Mouse (Mus musculus): ENCODE measurements around the gene Fam168b.

Fam168b gene

GRCm38 (mm10) chr1:34842887-34843618, at the start of gene Fam168b:
Gene Fam168b (minus strand): TSS chr1:34843065.
- peak; percentile 66 to 86 for DNase-seq (ENCODE audit: low spot score in 2 of 2)

- no peak for DNase-seq (ENCODE audit: low spot score in 2 of 2)
These were observed 49.6 kb upstream of the Fam168b start for GRCm38 (mm10) chr1:34892466-34892865.

- peak in 1 of 2 experiments; percentile 66 for DNase-seq (ENCODE audit: low spot score in 2 of 2)
These were observed 48.9 kb upstream of the Fam168b start for GRCm38 (mm10) chr1:34891559-34892289.

- DNase-seq (ENCODE audit: low spot score in 2 of 2), result no peak
These were observed 40.9 kb upstream of the Fam168b start for GRCm38 (mm10) chr1:34883776-34884175.

GRCm38 (mm10) chr1:34879611-34880010, 36.7 kb upstream of the Fam168b start:
- no peak for DNase-seq (ENCODE audit: low spot score in 2 of 2)

- DNase-seq (ENCODE audit: low spot score in 2 of 2), result no peak
These were observed 30.7 kb upstream of the Fam168b start for GRCm38 (mm10) chr1:34873551-34873950.

- no peak for DNase-seq (ENCODE audit: low spot score in 2 of 2)
These were observed 28.3 kb upstream of the Fam168b start for GRCm38 (mm10) chr1:34871170-34871569.

- no peak for DNase-seq (ENCODE audit: low spot score in 2 of 2)
These were observed 26.4 kb upstream of the Fam168b start for GRCm38 (mm10) chr1:34869231-34869630.

- no peak for DNase-seq (ENCODE audit: low spot score in 2 of 2)
These were observed 25.5 kb upstream of the Fam168b start for GRCm38 (mm10) chr1:34868391-34868790.

- no peak for DNase-seq (ENCODE audit: low spot score in 2 of 2)
These were observed 24.7 kb upstream of the Fam168b start for GRCm38 (mm10) chr1:34867574-34867955.

- peak; percentile 69 to 93 for DNase-seq (ENCODE audit: low spot score in 2 of 2)
These were observed 24.1 kb upstream of the Fam168b start for GRCm38 (mm10) chr1:34866815-34867573.

- DNase-seq (ENCODE audit: low spot score in 2 of 2), result no peak
These were observed 23.0 kb upstream of the Fam168b start for GRCm38 (mm10) chr1:34865866-34866265.

- no peak for DNase-seq (ENCODE audit: low spot score in 2 of 2)
These were observed 21.4 kb upstream of the Fam168b start for GRCm38 (mm10) chr1:34864243-34864642.

- DNase-seq (ENCODE audit: low spot score in 2 of 2), result no peak
These were observed 20.5 kb upstream of the Fam168b start for GRCm38 (mm10) chr1:34863323-34863722.

- DNase-seq (ENCODE audit: low spot score in 2 of 2), result no peak
These were observed 20.0 kb upstream of the Fam168b start for GRCm38 (mm10) chr1:34862877-34863276.

GRCm38 (mm10) chr1:34860205-34860604, 17.3 kb upstream of the Fam168b start:
- DNase-seq (ENCODE audit: low spot score in 2 of 2), result no peak

GRCm38 (mm10) chr1:34859761-34860160, 16.9 kb upstream of the Fam168b start:
- DNase-seq (ENCODE audit: low spot score in 2 of 2), result no peak

- DNase-seq (ENCODE audit: low spot score in 2 of 2), result no peak
These were observed 15.8 kb upstream of the Fam168b start for GRCm38 (mm10) chr1:34858671-34859070.

- DNase-seq (ENCODE audit: low spot score in 2 of 2), result no peak
These were observed 12.3 kb upstream of the Fam168b start for GRCm38 (mm10) chr1:34855056-34855739.

- DNase-seq (ENCODE audit: low spot score in 2 of 2), result no peak
These were observed 10.9 kb upstream of the Fam168b start for GRCm38 (mm10) chr1:34853786-34854185.

GRCm38 (mm10) chr1:34852116-34852878, 9.4 kb upstream of the Fam168b start:
- no peak for DNase-seq (ENCODE audit: low spot score in 2 of 2)
